Mouse (Mus musculus) spleen, adult 2 months (tissue): ENCODE data around the gene Spred2. TPM values are rescaled to one million over a fixed set of nuclear protein-coding genes. Genes with fewer than 3 reads are reported as not detected.

ENCODE experiments used
- DNase-seq, 2 experiments: peaks; one replicate each; pipeline versions ENCODE4 v3.0.0 to v3.0.0-alpha.2; 2012 to 2021; ENCODE audit warnings: low spot score in 2 of 2, low read depth in 1 of 2
- H3K27ac ChIP-seq: fragments of 200-500 bp; 2 replicates; pipeline ENCODE4 v1.5.1; 2012; ENCODE audit warnings: low read length, inconsistent platforms; ENCODE audit not compliant: insufficient read depth
- H3K27me3 ChIP-seq: fragments of 200-500 bp; 2 replicates; pipeline ENCODE4 v1.6.1; 2012; ENCODE audit warnings: mild to moderate bottlenecking, moderate library complexity, low read length, inconsistent platforms; ENCODE audit not compliant: control insufficient read depth, insufficient read depth
- H3K36me3 ChIP-seq: fragments of 200-500 bp; 2 replicates; pipeline ENCODE4 v1.6.1; 2012; ENCODE audit warnings: mild to moderate bottlenecking, low read length, inconsistent platforms; ENCODE audit not compliant: control insufficient read depth, insufficient read depth
- H3K4me1 ChIP-seq: fragments of 200-500 bp; 2 replicates; pipeline ENCODE4 v1.6.1; 2011; ENCODE audit warnings: inconsistent platforms; ENCODE audit not compliant: control insufficient read depth, insufficient read depth, insufficient read length
- H3K4me3 ChIP-seq: fragments of 200-500 bp; 2 replicates; pipeline ENCODE4 v1.5.1; 2011; ENCODE audit warnings: mild to moderate bottlenecking, inconsistent platforms; ENCODE audit not compliant: insufficient read depth, insufficient read length; ENCODE audit errors: extremely low read depth
- CTCF ChIP-seq: fragments of 200-500 bp; IDR thresholded peaks from 2 replicates; pipeline ENCODE4 v1.5.1; 2011; ENCODE audit warnings: mild to moderate bottlenecking, inconsistent platforms; ENCODE audit not compliant: insufficient read depth, insufficient read length, insufficient replicate concordance; ENCODE audit errors: extremely low read depth
- POLR2A ChIP-seq: fragments of 200-500 bp; IDR thresholded peaks from 2 replicates; pipeline ENCODE4 v1.6.1; 2011; ENCODE audit warnings: low read depth, low read length, inconsistent platforms
- WGBS: fragments of 180-500 bp; shearing (Covaris S2); methylation state at CpG from one replicate; pipeline ENCODE4 v1.1.7; 2018; 5-methylcytosine and 5-hydroxymethylcytosine counted together
- polyA plus RNA-seq: library from polyadenylated mRNA; depleted of rRNA; stranded (reverse); fragments of >200 nt; gene quantifications from 2 replicates; pipeline ENCODE4 v1.2.3, GENCODE M21; 2012

Spred2 gene
- polyA plus RNA-seq, 1 experiment: 5.7 TPM

DNA sequence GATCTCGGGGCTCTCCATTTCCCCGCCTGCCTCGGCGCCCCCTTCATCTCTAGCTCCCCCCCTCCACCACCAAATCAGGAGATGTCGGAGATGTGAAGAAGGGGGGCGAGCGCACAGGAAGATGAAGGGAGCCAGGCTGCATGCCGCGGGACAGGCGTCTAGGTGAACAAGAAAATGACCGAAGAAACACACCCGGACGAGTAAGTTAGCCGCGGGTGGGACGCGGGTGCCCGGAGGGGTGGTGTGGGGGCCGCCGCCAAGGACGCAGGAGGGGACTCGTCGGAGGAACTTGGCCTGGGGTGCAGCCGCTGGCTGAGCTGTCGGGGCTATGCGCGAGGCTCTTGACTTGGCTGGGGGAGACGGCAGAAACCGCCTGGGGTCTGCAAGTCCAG is 578 bp downstream of the Spred2 start:
- H3K36me3 ChIP-seq: no peaks in the 10 kb centered on the region
- WGBS: under 1% methylated on average over 29 of the region's 29 CpGs
- H3K4me1 ChIP-seq: peaks cover 4% of the 10 kb centered on the region
- no peaks in the 10 kb centered on the region for H3K27me3 ChIP-seq
- TF ChIP-seq CTCF (no peak), POLR2A (no peak)
- peak overlapping the region; percentile 98 for H3K4me3 ChIP-seq
- H3K27ac ChIP-seq: peak overlapping the region; percentile 57
- no peak for DNase-seq

DNA sequence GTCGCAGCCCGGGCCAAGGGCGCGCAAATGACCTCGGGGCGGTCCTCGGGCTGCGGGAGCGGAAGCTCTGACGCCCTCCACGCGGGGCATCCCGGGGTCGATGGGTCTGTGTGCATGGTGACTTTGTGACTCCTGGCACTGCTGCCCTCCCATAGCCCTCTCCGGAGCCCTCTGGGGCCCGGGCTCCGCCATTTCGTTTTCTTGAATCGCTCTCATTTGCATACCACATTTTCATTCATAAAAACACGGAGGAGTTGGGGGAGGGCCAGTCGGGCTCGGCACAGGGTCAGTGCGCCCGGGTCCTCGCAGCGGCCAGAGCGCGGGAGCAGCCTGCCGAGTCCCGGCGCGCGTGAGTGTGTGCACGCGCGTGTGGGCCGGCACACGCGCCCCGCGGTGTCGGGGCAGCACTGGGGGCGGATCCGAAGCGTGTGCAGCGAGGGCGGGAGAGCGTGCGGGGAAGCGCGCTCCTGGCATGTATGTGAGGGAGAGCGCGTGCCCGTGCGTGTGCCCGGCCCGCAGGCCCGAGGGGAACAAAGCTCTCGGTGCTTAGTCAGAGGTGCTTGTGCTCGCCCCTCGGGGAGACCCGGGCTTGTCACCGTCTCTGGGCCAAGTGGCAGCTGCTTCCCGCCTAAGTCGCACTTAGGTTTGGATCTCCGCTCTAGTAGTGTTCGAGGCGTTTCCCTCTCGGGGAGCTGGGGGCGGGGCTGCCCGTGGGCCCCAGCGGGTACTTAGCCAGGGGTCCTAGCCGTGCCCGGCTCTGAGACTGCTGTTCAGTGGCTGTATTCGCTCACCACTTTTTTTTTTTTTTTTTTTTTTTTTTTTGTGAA is 1.2 kb downstream of the Spred2 start:
- Histone ChIP-seq H3K4me3 (peak overlapping the region; percentile 98), H3K36me3 (no peaks in the 10 kb centered on the region), H3K27me3 (no peaks in the 10 kb centered on the region), H3K27ac (peak overlapping the region; percentile 57), H3K4me1 (peaks cover 4% of the 10 kb centered on the region)
- TF ChIP-seq CTCF: no peak
- no peak for TF ChIP-seq POLR2A
- under 1% methylated on average over 75 of the region's 75 CpGs for WGBS
- peak; percentile 47 for DNase-seq

DNA sequence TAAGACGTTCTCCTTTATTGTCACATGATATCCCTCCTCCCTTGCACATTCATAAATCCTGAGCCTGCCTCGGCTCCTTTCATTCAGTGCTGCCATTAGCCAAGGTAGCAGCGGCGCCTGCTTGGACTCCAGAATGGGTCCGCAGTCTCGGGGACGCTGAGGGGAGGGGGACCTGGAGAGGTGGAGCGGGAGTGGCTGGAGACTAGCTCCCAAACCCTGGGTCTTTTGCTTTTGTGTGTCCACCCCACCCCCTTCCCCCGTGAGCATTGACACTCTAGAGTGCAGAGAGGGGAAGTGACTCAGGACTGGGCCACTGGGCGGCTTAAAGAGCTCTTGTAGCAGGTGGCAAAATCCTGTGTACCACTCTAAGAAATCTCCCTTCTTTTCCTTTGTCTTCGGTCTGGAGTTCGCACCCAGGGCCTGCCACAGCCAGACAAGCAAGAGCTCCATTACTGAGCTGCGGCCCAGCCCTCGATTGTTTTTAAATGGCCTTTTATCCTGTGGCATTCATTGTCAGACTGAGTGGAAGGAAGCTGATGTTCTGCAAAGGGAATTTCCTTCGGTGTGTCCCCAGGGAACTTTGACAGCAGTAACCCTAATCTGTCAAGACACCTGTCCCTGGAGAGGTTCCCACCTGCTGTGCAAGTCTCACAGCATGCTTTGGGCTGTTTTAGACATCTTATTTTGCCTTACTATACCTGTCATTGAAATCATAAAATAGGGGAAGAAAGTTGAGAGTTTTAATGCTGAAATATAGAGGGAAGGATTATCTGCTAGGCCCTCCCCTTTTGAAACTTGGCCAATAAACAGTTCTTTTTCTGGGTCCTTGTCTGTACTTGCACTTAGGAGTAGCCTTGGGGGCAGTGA is 2.0 kb downstream of the Spred2 start:
- peak overlapping the region; percentile 43 for H3K27ac ChIP-seq

DNA sequence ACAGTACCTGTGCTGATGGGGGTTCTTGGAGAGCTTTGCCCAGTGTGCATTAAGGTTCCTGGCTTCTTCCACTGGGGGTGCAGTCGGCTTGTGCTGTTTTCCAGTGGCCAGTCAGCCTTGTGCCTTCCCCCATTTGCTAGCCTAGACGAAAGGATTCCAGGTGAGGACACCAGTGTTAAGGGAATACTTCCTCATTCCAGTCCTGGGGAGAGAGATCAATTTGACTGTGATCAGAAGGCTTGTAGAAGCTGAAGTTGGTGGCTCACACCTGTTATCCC is 2.6 kb downstream of the Spred2 start:
- H3K36me3 ChIP-seq: no peaks in the 10 kb centered on the region
- TF ChIP-seq CTCF (no peak), POLR2A (no peak)
- H3K4me1 ChIP-seq: peaks cover 4% of the 10 kb centered on the region
- no peak overlapping the region for H3K4me3 ChIP-seq
- DNase-seq: no peak
- no peaks in the 10 kb centered on the region for H3K27me3 ChIP-seq
- no peak overlapping the region for H3K27ac ChIP-seq
- WGBS: 66% methylated on average over 2 of the region's 2 CpGs

More for the DNA sequence above, 2.0 kb downstream of the Spred2 start:
- peak; percentile 53 to 54 for DNase-seq
- Histone ChIP-seq H3K27me3 (no peaks in the 10 kb centered on the region), H3K4me1 (peaks cover 4% of the 10 kb centered on the region), H3K36me3 (no peaks in the 10 kb centered on the region), H3K4me3 (peak overlapping the region; percentile 62)
- 2% methylated on average over 15 of the region's 15 CpGs for WGBS
- TF ChIP-seq CTCF: no peak; the same call in 1 of the 2 replicates
- TF ChIP-seq POLR2A: no peak

DNA sequence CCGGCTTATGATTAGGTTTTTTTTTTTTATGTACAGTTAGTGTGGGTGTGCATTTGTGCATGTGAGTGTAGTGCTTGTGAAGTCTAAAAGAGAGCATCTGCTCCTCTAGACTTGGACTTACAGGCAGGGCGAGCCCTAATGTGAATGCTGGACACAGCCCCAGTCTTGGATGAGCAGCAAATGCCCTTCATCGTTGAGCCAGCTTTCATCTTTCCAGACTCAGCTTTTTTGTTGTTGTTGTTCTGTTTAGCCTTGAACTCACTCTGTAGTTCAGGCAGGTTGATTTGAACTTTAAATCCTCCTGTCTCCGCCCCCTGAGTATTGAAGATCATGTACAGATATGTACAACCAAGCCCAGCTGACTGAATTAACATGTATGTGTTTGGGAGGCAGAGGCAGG is 4.5 kb downstream of the Spred2 start:
- DNase-seq: no peak

DNA sequence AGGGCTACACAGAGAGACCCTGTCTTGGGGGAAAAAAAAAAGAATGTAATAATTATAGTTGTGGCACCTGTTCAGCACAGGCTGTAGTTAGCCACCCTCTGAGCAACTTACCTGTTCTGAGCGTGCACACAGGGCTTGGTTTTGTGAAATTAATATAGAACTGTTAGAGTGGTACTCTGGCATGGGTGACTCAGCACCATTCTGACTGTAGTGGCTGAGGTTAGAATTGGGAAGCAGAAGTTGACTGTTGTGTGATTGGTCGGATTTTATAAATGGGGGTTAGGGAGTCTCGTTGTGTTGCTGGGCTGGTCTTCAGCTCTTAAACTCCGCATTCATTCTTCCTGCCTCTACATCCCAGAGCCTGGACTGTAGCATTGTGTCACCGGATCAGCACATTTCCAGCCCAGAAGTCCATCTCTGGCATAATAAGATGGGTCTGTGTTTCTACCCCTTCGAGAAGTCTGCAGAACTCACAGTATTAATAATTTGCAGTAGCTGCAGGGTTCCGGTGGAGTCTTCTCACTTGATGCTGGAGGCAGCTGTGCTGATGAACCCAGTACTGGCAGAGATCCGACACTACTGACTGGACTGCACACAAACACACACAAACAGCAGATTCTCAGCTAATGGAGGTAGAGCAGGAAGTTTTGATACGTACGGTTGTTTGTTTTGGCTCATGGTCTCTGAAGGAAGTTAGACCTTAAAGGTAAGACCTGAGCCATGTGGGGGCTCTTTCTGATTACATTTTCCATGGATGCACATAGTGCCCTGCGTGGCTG is 5.1 kb downstream of the Spred2 start:
- no peak for DNase-seq
- TF ChIP-seq POLR2A (no peak), CTCF (no peak)
- no peaks in the 10 kb centered on the region for H3K36me3 ChIP-seq
- H3K4me3 ChIP-seq: no peak overlapping the region
- no peak overlapping the region for H3K27ac ChIP-seq
- H3K27me3 ChIP-seq: no peaks in the 10 kb centered on the region
- WGBS: 61% methylated on average over 11 of the region's 11 CpGs
- peaks cover 4% of the 10 kb centered on the region for H3K4me1 ChIP-seq

More for the DNA sequence above, 4.5 kb downstream of the Spred2 start:
- Histone ChIP-seq H3K4me1 (peaks cover 4% of the 10 kb centered on the region), H3K4me3 (no peak overlapping the region), H3K36me3 (no peaks in the 10 kb centered on the region), H3K27ac (no peak overlapping the region), H3K27me3 (no peaks in the 10 kb centered on the region)
- TF ChIP-seq CTCF: no peak
- TF ChIP-seq POLR2A: no peak
- WGBS: 88% methylated on average over 4 of the region's 4 CpGs
